Mouse (Mus musculus): Measurements from ENCODE around the gene St3gal4.

St3gal4 gene

DNA sequence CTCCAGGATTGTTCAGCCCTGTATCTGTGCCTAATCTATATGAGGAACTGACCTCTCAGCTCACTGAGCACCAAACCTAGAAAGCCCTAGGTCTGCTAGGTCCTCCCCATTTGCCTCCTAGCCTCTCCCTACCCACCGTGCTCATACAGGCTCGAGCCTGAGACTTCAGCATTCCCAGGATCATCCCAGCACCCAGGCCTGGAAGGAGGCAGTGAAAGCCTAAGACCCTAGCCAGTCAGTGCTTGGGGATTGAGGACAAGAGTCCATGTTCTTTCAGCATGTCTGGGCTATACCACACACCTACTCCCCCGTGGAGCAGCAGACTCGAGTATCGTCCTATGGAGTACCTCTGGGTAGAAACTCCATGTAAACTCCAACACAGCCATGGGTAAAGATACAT is 11.7 kb downstream of the St3gal4 start:
- no peak for DNase-seq (ENCODE audit: low read depth in 2 of 2, low spot score in 2 of 2)

DNA sequence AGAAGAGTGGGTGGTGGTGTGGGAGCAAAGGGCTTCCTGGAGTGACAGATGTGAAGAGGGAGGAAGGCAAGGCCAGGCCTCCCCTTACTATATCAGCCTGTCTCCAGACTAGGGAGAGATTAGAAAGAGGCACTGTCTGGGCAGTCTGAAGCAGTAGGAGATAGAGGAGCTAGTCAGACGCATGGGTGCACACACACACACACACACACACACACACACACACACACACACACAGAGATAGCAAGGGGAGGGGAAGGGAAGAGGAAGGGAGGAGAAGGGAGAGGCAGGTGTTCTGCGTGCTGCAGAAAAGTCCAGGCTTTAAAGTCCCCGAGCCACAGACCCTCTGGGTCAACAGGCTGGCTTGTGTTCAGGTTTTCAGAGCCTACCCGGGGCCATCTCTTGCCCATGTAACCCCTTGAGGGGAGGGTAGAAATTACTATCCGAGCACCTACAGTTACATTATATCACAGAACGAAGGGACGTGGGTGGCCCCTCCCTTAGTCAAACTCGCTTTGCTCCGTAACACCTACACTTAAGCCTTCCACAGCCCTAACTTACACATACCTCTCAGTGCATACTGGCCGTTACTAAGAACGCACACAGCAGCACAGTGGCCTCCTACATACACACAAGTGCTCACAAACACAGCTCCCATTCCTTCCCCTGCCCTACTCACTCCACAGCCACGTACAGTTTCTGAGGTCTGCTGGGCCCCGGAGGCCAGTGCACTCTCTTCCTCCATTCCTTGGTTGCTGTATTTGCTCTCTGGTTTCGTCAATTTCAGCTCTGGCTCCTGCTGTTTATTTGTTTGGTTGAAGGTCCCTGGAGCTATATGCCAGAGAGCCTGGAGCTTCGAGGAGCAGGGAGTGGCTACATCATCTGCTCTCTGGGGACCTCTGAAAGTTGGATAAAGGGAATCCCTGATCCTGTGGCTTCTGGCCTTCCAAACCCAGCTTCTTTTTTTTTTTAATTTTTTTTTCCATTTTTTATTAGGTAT is 12.9 kb downstream of the St3gal4 start:
- DNase-seq (ENCODE audit: low read depth in 2 of 2, low spot score in 2 of 2): no peak

DNA sequence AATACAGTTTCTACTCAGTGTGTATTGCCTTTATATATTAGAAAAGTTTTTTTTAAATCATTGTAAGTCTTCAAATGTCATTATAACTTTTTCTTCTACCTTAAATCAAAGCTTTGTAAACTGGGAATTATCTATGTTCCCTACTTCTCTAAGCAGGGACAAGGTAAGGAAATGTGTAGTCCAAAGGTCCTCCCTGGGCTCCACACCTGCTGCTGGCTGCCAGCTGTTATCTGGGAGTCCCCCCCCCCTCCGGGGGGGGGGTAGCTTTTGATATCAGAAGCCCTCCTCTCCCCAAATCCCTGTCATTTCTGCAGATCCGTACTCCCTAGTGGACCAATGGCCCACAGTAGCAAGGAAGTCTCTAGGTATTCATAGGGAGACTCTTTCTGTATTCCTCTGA is 13.6 kb downstream of the St3gal4 start:
- DNase-seq (ENCODE audit: low read depth in 2 of 2, low spot score in 2 of 2): no peak

DNA sequence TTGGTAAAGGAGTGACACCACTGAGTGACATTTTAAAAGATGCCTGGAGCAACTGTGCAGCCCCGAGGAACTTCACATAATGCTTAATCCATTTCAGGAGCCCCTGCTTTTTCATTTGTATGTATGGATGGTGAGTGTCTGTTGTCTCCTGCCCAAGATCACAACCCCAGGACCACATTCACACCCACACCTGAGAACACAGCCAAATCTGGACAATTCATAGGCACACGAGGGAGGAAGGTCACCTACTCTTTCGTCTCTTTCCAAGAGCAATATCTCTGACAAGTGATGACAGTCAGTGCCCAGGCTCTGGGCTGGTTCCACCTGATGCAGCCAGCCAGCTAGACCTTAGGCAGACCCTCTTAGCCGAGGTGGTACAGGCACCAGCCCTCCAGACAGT is 14.4 kb downstream of the St3gal4 start:
- DNase-seq (ENCODE audit: low read depth in 2 of 2, low spot score in 2 of 2): no peak

DNA sequence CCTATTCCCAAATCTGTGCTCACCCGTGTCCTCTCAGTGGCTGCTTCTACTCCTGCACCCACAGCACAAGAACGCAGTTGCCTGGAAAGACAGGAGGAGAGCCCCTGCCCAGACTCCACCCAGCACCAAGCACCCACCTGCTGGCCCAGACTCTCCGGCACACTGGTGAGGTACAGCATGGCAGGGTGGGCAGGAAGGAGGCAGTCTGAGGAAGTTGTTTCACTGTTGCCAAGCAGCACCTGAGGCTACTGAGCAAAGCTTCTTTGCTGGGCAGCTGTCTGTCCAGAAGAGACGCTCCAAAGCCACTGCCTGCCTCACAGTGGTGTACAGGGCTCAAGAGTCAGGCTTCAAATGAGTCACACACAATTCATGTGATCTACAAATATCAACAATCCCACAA is 20.3 kb downstream of the St3gal4 start:
- no peak for DNase-seq (ENCODE audit: low read depth in 2 of 2, low spot score in 2 of 2)

DNA sequence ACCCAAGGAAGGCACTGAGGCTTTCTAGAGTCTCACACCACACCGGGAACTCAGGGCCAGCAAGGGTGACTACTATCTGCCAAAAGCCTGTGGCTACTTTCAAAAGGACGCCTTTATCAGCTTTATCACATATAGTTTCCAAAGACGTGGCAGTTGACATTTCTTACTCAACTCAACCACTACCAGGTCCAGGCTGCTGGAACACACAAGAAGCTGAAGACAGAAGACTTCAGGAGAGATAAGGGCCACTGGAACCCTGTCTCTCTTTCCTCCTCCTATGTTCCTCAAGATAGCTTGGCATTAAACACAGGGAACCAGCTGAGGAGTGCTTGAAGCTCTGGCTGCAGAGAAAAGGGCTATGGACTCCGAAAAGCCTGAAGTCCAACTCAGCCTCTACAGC is 21.2 kb downstream of the St3gal4 start:
- no peak for DNase-seq (ENCODE audit: low read depth in 2 of 2, low spot score in 2 of 2)

DNA sequence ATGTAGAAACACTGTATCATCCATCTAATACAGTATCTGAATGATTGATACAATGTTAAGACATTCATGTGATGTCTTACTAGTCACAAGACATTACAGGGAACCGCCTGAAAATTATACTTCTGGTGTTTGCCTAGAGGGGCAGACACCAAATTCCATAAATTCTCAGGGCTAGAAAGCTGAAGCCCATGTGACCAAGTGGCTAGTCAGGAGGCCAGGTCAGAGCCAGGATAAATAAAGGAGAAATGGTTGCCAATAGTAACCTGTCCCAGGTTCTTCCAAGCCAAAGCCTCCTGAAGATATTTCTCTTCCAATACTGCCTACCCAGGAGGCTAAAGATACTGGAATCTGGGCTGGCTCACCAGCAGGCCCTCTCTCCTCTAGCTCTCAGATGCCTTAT is 23.3 kb downstream of the St3gal4 start:
- DNase-seq (ENCODE audit: low read depth in 2 of 2, low spot score in 2 of 2): no peak

DNA sequence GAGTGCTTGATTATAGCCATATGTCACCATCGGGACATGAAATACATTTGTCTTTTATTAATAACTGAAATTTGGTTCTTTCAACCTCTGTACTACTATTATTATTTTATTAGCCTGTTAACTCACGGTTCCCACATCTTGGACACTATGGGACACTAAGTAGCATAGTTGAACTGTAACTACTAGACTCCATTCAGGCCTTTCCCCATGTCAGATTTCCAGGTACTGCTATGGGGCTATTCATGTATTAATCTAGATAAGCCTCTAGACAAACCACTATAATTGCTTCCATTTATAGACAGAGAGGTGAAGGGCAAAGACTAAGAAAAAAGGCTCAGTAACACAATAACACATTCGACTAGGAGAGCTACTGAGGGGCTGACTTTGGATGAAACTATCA is 25.7 kb downstream of the St3gal4 start:
- DNase-seq (ENCODE audit: low read depth in 2 of 2, low spot score in 2 of 2): no peak

DNA sequence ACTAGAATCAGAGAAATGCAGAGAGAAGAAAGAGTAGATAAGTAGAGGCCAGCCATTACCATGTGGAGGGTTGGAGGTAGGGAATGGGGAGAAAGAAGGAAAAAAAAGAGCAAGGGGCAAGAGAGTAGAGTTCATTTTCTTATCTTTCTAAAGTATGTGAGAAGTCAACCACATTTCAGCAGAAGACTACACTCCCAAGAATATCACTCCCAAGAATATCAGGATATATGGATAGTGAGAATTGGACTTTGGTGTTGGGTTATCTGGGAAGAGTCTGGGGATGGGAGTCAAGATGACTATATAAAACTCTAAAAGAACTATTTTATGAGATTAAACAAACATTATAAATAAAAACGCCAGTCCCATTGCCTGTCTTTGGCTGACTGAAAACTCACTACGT is 26.2 kb downstream of the St3gal4 start:
- DNase-seq (ENCODE audit: low read depth in 2 of 2, low spot score in 2 of 2): no peak

DNA sequence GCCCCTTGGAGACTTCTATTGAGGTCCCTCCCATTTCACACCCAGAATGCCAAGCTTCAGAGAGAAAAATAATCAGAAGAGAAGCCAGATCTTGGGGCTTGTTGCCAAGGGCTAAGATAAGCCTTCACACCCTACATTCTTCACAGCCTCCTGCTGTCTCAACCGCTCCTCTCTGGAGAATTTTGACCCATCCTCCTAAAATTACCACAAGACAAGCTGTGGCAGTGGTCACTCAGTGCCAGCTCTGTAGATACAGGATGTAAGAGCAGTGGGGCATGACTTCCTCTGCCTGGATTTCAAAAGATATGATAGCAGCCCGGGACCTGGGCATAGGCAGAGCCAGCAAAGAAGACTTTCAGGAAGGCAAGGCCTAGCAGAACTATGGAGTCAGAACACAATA is 57.6 kb downstream of the St3gal4 start:
- no peak for DNase-seq (ENCODE audit: low read depth in 2 of 2, low spot score in 2 of 2)

DNA sequence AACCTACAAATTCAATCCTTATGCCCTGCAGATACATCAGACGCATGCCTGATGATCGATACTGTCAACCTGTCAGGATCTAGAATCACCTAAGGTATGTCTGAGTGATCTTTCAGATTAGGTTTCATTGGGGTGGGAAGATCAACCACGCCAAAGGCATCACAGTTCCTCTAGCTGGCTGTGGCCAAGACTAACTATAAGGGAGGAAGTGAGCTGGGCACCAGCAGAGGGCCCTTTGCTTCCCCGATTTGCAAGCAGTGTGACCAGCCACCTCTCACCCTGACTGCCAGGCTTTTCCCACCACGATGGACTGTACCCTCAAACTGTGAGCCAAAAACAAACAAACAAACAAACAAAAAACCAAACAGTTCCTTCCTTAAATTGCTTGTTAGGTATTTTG is 59.2 kb downstream of the St3gal4 start:
- DNase-seq (ENCODE audit: low read depth in 2 of 2, low spot score in 2 of 2): no peak

DNA sequence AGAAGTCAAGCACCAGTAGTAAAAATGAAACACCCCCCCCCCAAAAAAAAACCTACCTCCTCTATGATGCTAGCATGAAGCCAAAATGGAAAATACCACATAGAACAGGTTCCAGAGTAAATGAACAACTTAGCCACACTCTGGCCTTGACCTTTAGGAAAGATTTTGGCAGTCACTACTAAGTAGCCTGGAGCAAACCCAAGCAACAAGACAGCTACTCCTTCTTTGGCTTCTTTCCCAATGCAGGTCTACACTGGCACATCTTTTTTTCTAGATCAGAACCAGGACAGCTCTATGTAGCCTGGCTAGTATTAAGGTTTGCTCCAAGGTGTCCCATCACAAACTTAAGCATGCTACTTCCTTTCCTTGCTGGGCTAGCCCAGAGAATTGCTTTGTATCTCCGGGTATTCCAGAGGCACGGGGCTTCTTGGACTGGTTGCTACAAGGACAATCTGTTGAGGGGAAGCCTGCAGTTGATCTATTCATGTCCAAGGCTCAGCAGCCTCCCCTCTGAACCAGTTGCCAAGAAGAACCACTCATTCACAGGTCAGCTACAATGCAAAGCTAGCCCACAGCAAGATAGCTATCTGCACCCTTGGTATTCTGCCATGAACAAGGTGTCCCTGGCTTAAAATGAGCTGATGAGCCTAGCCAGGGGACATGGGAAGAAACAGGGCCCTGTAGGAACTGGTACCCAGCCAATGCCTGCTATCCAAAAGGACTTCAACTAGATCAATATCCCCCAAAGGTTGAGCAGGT is 60.3 kb downstream of the St3gal4 start:
- no peak for DNase-seq (ENCODE audit: low read depth in 2 of 2, low spot score in 2 of 2)

DNA sequence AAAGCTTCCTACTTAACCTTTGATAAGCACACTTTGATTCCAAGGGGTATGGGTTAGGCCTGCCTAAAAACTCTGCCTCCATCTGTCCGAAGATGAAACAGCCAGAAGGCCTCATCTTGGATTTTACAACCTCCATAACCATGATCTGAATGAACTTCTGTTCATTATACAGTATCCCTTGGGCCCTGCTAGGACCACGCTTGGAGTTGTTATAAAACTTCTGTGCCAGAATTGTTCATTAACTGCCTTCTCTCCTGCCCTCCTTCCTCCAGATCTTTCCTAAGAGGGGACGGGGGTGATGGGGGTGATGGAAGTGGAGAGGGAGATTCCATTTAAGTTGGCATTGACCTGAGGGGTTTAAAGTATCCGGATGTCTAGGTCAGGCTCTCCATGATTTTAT is 60.9 kb downstream of the St3gal4 start:
- no peak for DNase-seq (ENCODE audit: low read depth in 2 of 2, low spot score in 2 of 2)

DNA sequence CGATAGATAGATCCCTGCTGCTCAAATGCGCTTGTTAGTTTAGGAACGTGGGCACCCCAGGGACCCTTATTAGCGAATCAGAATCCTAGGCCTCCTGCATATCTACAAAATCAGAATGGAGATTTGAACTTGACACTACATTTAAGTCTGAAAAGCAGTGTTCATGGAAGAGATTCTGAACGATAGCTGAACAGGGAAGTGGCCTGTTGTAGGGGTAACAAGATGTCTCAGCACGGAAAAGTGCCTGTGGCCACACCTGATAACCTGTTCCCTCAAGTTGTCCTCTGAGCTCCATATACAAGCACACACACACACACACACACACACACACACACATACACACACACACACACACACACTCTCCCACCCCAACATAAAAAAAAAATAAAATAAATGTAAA is 61.4 kb downstream of the St3gal4 start:
- DNase-seq (ENCODE audit: low read depth in 2 of 2, low spot score in 2 of 2): no peak

DNA sequence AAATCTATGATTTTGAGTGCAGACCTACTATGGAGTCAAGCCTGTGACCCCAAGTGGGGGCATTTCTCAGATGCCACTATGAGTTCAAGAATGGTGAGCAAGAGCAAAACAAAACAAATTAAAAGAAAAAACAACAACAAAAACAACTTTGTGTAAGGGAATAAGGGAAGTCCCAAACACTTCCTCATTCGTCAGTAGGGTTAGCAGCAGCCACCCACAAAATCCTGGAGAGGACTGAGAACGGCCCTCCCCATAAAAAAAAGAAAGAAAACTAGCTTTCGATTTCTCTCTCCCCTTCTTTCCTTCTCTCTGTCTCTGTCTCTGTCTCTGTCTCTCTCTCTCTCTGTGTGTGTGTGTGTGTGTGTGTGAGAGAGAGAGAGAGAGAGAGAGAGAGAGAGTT is 62.5 kb downstream of the St3gal4 start:
- no peak for DNase-seq (ENCODE audit: low read depth in 2 of 2, low spot score in 2 of 2)

DNA sequence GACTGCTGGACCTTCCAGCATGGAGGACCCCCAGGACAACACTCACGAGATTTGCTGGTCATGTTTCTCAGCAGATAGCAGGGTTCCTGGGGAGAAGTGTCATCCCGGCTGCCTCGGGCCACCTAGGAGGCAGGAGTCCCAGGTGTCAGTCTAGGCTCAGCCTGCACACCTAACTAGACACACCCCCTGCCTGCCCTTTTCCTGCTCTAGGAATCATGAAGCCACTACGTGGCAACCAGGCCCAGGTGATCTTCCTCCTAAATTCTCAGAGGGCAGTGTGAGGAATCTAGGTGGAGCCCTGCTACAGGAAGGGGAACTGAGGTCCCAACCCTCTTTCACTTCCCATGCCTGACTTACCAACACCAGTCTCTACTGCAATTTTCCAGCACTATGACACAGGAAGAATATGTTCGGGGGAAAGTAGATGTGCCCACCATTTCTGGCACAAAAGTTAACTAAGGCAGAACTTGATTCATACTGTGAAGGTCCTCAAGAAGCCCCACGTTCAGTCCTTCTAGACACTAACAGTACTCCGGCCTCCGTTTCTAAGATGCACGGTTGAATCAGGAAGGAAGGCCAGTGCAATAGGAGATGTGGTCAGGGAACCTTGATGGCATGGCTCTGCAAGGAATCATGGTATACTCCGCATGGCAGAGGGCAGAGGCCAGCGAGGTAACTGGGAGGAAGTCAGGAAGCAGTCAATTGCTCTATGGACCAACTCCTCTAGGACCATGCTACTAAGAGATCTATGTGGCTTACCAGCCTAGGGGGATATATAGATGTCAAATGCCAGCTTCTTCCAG is 63.3 kb downstream of the St3gal4 start:
- DNase-seq (ENCODE audit: low read depth in 2 of 2, low spot score in 2 of 2): no peak

DNA sequence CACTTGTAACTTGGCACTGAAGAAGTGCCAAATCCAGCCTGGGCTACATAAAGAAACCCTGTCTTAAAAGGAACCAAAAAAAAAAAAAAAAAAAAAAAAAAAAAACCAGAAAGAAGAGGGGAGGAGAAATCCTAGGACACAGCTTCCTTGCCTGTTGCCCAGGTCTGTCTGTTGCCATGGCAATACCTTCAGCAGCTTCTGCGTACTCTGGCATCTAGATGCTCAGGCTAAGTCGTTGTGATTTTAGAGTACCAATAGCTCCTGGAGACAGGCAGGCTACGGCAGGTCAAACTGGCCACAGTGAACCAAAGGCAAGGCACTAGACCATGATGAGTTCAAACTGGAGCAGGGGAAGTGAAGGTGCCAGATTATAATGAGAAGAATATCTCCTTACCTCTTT is 65.4 kb downstream of the St3gal4 start:
- no peak for DNase-seq (ENCODE audit: low read depth in 2 of 2, low spot score in 2 of 2)

DNA sequence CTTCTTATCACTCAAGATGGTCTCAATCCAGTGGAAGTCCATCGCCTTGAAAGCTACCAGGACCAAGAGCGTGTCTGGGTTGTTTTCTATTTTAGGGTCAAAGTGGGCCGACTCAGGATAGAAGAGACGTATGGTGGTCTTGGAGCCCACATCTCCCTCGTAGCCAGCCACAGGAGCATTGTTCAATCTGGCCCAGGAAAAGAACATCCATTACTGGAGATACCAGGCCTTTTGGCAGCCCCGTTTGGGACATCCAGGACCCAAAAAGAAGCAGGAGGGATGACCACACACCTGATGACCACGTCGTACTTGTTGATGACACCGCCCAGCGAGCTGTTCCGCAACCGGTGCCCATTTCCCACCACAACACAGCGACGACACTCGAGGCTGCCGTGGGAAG is 66.0 kb downstream of the St3gal4 start:
- no peak for DNase-seq (ENCODE audit: low read depth in 2 of 2, low spot score in 2 of 2)

DNA sequence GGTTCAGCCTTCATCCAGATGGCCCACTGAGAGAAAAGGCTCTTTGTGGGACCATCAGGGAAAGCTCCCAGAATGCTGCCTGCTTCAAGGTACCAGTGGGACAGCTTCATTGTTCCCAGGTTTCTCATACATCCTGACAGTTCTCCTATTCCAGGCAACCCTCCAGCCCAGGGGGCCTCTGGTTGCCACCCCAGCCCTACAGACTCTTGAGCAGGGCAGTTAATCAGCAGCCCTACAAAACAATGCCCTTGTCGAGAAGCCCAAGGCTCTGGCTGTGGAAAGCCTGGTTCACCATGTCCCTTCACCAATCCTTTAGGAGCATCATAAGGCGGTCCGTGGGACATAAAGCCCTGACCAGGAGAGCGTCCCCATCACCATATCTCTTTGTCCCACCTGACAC is 66.4 kb downstream of the St3gal4 start:
- DNase-seq (ENCODE audit: low read depth in 2 of 2, low spot score in 2 of 2): no peak

DNA sequence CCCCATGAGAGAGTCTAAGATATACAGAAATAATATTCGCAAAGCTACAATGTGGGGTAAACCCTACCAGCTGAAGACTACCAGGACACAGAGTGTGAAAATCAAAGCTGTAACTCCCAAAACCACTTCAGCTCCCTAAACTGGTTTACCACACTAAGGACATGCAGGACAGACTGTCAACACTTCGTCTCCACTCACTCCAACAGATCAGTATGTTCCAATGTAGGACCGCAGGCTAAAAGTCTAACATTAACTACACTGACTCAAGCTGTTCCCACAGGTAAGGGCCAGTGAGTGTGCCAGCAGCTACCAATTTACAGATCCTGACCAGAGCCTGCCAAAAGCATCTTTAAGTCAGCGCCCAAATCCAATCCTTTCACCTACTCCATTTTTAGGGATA is 67.4 kb downstream of the St3gal4 start:
- no peak for DNase-seq (ENCODE audit: low read depth in 2 of 2, low spot score in 2 of 2)

DNA sequence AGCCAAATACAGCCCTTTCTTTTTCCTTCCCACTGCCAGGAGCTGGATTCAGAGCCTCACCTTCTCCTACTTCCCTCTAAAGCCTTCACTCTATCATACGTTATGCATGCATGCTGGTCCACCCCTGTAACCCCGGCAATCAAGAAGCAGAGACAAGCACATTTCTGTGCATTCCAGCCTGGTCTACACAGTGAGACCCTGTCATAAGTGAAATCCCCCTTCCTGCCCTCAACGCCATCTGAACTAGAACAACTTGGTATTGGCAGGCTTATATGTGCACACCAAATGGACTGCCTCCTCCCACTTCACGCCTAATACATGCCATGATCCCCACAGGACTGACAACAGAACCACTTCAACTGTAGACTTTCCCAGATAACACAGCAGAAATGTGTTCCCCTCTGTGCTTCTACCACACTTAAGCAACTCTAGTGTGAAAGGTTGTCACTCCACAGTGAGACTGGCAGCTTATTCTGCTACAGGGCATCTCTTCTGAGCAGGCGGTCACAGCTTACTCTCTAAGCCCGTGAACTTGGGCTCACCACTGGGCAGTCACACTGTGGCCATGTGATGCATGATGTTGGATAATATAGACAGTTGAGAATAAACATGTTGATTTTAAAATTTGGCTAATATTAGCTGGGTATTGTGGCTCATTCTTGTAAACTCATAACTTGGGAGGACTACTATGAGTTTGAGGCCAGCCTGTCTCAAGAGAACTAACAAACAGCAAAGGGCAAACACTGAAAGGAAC is 68.2 kb downstream of the St3gal4 start:
- DNase-seq (ENCODE audit: low read depth in 2 of 2, low spot score in 2 of 2): no peak

Data from CD8-positive naive resting alpha-beta T cell, adult 2 months (primary cell).